Mouse (Mus musculus) adrenal gland, adult 8-10 months (tissue): Measurements from ENCODE around the gene Wwox. TPM values are rescaled to one million over a fixed set of nuclear protein-coding genes. Genes with fewer than 3 reads are reported as not detected.

Experiments used
- DNase-seq: peaks from one replicate; pipeline ENCODE4 v3.0.0; 2022
- total RNA-seq, 4 experiments: library from RNA; stranded (reverse); gene quantifications; 2 replicates each; pipeline ENCODE4 v1.2.4; 2022

Wwox gene
- total RNA-seq, 4 experiments from 2014 or later: 26.4 to 56.6 (median 35.7) TPM

DNA sequence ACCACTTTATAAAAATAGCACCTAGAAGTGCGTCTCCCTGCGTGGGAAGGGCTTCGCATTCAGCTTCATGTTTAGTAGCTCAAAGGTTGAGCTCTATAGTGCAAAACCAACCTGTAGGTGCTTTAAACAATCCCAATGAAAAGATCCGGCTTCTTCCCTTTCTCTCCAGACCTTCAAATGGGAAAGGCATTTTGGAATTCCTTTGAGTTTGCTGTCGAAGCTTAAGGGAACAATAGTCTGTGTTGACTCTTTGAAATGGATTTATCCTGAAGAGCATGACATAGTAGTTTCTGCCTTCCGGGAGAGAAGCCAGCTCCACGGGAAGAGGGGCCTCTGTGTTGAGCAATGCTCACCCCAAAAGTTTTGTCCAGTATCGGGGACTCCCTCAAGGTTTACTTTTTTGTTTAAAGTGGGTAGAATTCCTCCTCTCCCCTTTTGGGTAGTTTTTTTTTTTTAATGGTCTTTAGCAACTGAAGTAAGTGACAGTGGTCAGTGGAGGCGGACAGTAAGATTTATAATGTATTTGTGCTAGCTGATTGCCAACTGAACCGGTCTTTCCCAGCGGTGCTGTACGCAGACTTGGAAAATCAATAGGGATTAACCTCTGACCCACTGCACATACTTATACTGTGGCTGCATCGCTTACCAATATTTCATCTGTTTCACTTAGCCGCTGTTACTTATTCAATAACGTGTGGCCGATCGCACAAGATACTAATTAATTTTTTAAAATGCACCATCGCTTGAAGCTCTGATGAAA lies 312.1 kb downstream of the Wwox start:
- no peak for DNase-seq

DNA sequence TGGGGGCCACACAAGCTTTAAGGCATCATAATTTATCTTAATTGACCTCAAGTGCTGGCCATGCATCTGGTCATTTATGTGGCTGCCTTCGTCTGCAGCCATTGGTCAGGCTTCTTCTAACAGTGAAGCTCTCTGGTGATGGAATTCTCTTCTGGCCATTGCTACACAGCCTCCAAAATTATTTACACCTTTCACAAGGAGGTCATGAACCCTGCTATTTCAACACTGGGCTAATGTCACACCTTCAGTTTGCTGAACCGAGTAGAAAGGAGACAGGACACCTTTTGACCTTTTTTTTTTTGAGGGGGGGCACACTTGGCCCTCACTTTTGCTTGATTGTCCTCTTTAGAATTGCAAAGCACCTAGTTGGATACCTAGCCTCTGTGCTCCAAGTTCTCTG lies 320.2 kb downstream of the Wwox start:
- DNase-seq: no peak

DNA sequence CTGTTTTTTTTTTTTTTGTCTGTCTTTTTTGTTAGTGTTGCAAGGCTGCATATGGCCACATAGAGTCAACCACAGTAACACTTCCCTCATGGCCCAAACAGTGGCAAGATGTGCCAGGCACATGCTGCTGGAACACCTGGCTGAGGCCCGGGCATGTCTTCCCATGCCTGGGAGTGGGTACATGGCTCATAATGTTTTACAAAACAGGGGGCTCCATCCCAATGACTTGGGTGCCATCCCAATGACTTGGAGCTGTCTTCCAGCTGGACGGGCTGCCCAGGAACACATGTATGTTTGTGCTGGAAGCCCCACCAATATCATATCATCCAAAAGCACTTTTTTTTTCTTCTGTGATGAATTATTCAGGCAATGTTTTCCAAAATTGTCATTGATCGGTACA lies 329.1 kb downstream of the Wwox start:
- no peak for DNase-seq

DNA sequence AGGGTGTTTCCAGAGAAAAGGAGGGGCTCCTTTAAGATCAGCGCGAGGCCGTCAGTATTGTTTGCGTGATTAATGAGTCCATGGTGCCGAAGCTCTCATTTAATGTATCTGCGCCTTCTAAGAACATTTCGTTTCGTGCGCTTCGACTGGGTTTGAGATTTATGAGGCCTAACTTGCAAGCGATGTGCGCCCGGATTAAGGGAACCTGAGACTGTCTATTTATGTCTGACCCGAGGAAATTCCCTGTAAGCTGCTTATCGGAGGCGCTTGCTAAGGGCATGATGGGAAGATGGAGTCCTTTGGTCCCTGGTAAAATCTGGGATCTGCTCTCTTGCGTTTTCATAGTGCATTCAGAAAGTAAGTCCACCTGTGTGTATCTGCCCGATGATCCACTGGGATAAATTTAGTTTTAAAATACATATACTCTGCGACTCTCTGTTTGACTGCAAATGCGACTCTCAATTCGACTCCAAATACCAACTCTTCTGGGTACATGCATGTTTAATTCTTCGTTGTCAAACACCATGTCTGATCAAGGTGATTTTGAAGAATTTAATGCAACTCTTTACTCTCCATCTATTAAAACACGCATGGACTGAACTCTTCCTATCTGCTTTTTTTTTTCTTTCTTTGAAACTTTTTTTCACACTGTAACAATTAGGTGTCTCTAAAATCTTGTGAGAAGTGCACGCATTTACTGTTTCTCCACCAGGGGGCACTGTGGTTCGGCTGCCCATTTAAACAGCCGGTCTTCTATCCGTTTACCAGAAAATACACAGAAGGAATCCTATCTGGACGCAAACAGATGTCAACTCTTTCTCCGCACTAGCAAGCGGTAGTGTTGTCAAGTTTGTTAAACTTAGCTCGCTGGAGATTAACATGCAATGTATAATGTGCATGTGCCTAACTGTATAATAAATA lies 331.7 kb downstream of the Wwox start:
- peak; percentile 30 for DNase-seq

DNA sequence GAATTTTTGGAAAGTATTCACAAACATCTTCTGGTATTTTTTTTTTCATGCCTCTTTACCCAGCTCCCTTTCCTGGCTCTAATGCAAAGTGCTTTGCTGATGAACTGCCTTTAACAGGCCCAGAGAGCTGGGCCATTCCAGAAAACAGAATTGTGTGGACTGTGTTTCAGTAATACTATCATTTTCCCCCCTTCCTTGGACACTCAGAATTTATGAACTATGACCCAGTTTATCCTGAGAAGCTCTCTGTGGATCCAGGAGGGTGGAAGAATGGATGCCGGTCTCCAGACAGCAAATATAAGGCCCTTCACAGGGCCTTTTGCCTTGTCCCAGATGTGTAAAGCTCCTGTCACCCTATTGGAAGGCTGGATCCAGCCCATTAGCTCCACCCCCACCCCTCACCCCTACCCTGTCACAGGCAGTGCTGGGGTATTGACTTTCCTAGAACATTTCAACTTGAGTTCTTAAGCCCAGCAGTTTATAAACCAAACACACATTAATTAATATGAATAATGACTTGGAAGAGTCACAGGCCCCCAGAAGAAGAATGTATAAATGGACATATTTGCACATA lies 332.9 kb downstream of the Wwox start:
- DNase-seq: no peak

DNA sequence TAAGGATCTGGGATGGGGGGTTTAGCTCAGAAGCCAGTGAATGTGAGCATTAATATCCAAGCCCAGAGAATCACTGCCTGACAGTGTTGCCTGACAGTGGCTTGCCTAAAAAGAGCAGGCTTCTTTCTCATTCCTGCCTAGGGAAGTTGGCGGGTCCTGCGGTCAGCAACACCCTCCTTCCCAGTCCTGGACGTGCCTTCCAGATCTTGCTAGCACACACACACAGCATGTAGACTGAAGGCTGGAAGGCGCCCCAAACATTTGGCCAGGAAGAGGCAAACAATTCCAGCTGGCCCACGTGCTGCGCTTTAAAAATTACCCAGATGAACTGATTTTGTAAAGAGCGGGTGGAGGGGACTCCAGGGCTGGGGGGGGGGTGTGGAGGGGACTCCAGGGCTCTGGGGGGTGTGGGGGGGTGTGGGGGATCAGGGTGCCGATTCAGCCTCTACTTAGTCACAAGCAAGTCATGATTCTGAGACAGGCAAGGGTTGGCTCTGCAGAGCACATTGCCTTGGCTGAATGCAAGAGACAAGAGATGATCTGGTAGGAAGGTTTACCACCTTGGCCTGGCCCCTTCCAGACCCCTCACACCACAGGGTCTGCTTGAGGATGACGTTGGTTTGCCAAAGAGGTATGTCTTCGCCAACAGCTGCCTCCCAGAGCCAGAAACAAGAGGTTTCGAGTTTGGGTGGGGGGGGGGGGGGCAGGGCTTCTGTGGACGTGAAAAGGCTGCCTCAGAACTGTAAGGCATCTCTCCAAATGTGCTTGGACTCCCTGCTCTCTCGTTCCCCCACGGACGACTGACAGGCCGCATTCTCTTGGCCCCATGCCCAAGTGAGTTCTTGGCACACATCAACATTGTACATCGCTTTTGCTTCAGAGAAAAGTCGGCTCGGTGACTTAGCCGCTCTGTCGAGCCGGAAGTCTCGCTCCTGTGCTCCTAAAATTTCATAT lies 334.3 kb downstream of the Wwox start:
- DNase-seq: peak; percentile 59

DNA sequence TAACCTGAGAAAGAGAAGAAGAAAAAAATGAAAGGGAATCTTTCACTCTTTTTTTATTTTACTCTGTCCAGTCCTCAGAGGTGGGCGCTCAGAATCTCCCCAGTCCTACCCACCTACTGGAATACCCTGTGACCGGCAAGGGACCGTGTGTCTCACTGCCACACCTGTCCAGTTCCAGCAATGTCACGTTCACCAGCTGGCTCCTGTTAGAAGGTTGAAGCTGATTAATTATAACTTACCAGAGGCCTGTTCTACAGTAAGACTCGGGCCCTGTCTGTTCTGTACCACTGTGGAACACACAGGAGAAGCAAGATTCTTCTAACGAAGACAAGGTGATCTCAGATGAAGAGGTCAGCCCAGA lies 334.9 kb downstream of the Wwox start:
- DNase-seq: no peak

- no peak for DNase-seq
These were observed 336.1 kb downstream of the Wwox start for GRCm38 (mm10) chr8:114775543-114775942.

GRCm38 (mm10) chr8:114776696-114777095 lies 337.2 kb downstream of the Wwox start:
- DNase-seq: no peak

DNA sequence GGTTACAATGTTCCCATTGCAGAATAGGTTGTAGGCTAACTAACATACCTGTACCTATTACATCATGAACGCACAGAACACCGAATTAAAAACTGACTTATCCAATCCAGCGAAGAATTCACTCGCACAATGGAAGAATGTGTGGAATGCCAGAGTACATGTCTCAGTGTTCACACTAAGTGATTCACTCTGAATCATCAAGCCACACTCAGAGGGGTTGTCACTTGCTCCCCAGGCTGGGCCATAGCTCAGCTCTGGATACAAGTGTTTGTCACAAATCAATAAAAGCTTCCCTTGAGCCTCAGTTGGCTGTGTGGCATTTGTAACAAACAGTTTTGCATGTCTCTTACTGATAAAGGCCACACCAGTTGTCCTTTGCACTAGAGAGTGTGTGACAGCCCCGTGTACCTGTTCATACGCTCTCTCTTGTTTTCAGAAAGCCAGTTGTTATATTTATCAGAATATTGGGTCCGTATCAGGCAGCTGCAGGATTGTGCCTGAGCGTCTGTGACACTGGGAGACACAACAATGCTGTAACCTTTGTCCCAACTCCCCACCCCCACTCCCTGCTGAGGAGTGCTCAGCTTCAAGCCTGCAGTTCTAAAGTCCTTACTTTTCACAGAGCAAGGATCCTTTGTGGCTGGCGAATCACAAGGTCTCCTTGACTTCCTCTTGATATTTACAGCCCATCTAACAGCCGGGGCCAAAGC lies 338.0 kb downstream of the Wwox start:
- DNase-seq: no peak

- DNase-seq: no peak
These were observed 339.5 kb downstream of the Wwox start for GRCm38 (mm10) chr8:114779002-114779401.

DNA sequence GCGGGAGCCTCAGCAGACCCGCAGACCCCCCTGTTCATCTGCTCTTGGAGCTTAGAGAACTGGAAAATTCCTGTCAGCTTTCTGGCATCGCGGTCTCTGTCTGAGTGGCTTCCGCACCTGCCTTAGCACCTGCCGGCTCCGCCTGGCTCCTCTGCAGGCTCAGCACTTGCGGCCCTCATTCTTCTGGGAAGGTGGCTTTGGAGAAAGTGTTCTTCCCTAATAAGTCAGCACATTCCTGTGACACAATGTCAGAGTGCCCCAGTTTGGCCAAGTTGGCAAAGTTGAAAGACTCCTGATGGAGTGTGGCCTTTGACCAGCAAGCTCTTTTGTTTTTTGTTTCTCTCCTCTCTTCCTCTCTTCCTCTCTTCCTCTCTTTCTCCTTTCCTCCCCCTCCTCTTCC lies 343.9 kb downstream of the Wwox start:
- no peak for DNase-seq

DNA sequence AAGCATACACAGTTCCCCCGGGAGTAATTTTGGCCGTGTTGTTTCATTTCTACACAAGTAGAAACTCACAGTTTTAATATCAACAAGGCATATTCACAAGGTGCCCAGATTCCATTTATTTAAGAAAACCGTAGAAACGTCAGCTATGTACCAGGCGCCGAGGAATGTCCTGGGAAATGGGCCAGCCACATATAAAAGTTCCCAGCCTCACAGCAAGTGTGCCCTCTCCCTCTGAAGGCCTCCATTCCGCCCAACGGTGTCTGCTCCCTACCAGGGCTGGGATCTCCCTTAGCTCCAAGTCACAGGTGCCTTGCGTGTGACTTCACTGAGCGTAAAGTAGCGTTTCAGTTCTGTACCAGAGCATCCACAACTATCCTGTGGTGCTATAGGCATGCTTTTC lies 346.4 kb downstream of the Wwox start:
- DNase-seq: no peak

- no peak for DNase-seq
These were observed 350.2 kb downstream of the Wwox start for GRCm38 (mm10) chr8:114789616-114790015.

DNA sequence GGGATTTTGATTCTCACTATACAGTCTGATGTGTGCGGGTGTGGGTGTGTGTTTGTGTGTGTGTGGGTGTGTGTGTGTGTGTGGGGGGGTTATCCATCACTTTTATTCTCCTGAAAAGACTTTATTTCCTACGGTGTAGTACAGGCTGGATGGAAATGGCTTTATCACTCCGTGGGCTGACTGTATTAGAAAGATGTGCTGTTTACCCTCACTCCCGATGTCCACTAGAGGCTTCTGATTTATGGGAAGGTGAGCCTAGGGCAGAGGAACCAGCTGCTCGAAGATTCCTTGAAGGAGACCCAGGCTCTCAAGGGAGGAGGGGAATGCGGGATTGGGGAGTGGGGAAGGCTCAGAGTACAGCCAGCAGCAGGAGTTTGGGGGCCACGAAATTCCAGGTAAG lies 351.3 kb downstream of the Wwox start:
- DNase-seq: no peak

DNA sequence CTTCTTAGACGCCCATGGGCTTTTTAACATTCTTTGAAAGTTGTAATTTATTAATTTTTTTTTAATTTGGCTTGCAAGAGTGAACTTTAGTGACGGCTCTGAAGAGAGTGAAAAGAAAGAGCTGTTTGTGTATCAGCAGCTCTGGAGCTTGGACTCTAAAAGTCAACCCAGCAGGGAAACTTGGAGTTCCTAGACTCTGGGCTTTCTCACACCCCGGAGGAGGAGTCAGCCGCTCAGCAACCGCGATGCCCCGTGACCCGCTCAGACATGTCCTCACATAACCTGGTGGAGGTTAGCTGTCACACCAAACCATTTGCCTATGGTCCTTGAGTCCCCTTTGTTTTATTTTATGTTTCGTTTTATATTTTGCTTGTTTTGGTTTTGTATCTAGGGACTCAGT lies 354.2 kb downstream of the Wwox start:
- no peak for DNase-seq

- DNase-seq: no peak
These were observed 362.1 kb downstream of the Wwox start for GRCm38 (mm10) chr8:114801428-114802134.

DNA sequence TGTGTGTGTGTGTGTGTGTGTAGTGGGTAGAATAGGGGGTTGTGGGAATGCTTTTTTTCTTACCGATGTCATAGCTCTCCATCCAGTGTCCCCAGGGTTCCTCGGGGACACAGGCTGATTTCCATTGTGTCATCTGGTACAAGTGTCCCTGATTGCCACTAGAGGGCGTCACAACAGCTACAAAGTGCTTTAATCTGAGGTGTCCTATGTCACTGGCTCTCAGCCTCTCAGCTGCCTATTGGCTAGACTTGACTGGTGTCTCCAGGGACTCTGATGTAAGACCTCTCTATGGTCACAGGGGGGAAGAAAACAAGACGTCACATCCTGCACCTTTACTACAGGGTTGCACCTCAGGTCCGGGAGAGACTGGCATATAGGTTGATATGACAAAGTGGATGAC lies 363.7 kb downstream of the Wwox start:
- DNase-seq: no peak

DNA sequence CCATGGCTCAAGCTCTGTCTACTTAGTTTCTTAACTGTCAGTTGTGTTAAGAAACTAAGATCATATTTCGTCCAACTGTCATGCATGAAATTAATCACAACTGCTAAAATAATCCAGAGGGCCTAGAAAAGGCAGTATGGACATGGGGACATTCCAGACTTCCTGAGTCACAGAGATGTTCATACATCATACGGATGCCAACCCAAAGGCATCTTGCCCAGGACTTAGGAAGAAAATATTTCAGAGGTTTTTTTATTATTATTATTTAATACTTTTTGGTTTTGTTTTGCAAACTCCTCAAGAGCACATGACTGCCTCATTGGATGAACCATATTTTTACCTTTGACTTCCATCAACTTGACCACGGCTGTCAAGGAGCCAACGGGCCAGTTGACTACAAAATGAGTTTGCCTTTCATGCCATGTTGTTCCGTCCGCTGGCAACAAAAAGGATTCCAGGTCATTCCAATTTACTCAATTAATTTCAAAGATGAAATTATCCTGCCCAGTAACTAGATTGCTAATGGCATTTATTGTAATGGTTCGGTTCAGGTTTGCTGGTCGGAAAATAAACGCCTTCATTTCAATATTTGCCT lies 367.5 kb downstream of the Wwox start:
- no peak for DNase-seq

DNA sequence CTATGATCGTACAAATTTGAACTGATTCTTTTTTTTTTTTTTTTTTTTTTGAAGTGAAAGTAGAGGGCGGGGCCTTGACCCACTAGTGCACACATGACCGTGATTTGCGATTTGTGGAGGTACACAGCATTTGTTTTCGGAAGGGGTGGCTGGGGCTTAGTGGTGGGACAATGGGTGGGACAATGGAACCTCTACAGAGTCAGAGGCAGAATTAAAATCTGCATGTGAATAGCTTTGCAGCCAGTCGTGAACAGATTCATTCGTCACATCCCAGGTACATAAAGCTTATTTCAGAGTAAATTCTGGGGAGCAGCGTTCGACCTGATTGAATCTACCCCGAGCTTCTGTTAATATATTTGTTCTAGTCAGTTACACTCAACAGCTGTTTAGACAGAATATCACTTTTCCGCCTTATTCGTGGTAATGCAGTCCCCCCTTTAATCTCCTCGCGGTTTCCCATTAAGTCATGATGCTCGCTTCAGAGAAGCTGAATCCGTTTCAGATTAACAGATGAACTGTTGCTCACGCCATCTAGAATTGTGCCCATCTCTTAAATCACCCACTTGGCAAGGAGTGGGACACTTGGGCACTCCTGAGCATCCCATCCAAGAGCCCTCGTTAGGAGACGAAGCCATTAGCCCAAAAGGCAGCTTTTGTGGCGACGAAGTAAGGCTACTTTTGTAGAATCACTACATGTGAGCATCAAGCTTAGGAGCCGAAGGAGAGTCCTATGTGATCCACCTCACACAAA lies 368.4 kb downstream of the Wwox start:
- DNase-seq: no peak
